Mouse (Mus musculus): Measurements from ENCODE around the gene Golga7b. TPM values are rescaled to one million over a fixed set of nuclear protein-coding genes. Genes with fewer than 3 reads are reported as not detected.

The Golga7b gene
- polyA plus RNA-seq, 1 experiment: not detected

- TF ChIP-seq POLR2A (IDR thresholded peaks at IDR 0.05; ENCODE audit: low read depth, low read length) (no peak), CTCF (IDR thresholded peaks at IDR 0.05; ENCODE audit: extremely low read depth, insufficient read depth, insufficient read length, insufficient replicate concordance) (no peak)
- Histone ChIP-seq H3K27ac (ENCODE audit: insufficient read depth, low read length) (no peak overlapping the region), H3K36me3 (ENCODE audit: control insufficient read depth, insufficient read depth, low read length) (no peaks in the 10 kb centered on the region), H3K4me3 (ENCODE audit: extremely low read depth, insufficient read depth, insufficient read length) (no peak overlapping the region), H3K27me3 (ENCODE audit: control insufficient read depth, insufficient read depth, low read length) (peaks cover 6% of the 10 kb centered on the region), H3K4me1 (ENCODE audit: control insufficient read depth, insufficient read depth, insufficient read length) (peaks cover 2% of the 10 kb centered on the region; the same call in 1 of the 2 replicates)
- no peak for DNase-seq (ENCODE audit: low read depth in 1 of 2, low spot score in 2 of 2)
- WGBS: 63% methylated on average over 5 of the region's 5 CpGs
Observed at GRCm38 (mm10) chr19:42258596-42258995, 11.2 kb downstream of the Golga7b start.

- no peak overlapping the region for H3K27ac ChIP-seq (ENCODE audit: insufficient read depth, low read length)
- no peaks in the 10 kb centered on the region for H3K36me3 ChIP-seq (ENCODE audit: control insufficient read depth, insufficient read depth, low read length)
- no peak overlapping the region for H3K4me3 ChIP-seq (ENCODE audit: extremely low read depth, insufficient read depth, insufficient read length)
- no peak for TF ChIP-seq CTCF (IDR thresholded peaks at IDR 0.05; ENCODE audit: extremely low read depth, insufficient read depth, insufficient read length, insufficient replicate concordance)
- no peak for TF ChIP-seq POLR2A (IDR thresholded peaks at IDR 0.05; ENCODE audit: low read depth, low read length)
- peaks cover 3% of the 10 kb centered on the region for H3K27me3 ChIP-seq (ENCODE audit: control insufficient read depth, insufficient read depth, low read length)
- peaks cover 2% of the 10 kb centered on the region; the same call in 1 of the 2 replicates for H3K4me1 ChIP-seq (ENCODE audit: control insufficient read depth, insufficient read depth, insufficient read length)
- DNase-seq (ENCODE audit: low read depth in 1 of 2, low spot score in 2 of 2): no peak
- WGBS: 38% methylated on average over 8 of the region's 8 CpGs
Observed at GRCm38 (mm10) chr19:42260486-42260885, 13.1 kb downstream of the Golga7b start.

- TF ChIP-seq CTCF (IDR thresholded peaks at IDR 0.05; ENCODE audit: extremely low read depth, insufficient read depth, insufficient read length, insufficient replicate concordance) (no peak), POLR2A (IDR thresholded peaks at IDR 0.05; ENCODE audit: low read depth, low read length) (no peak)
- Histone ChIP-seq H3K27ac (ENCODE audit: insufficient read depth, low read length) (no peak overlapping the region), H3K36me3 (ENCODE audit: control insufficient read depth, insufficient read depth, low read length) (no peaks in the 10 kb centered on the region), H3K4me1 (ENCODE audit: control insufficient read depth, insufficient read depth, insufficient read length) (no peaks in the 10 kb centered on the region), H3K27me3 (ENCODE audit: control insufficient read depth, insufficient read depth, low read length) (no peaks in the 10 kb centered on the region), H3K4me3 (ENCODE audit: extremely low read depth, insufficient read depth, insufficient read length) (no peak overlapping the region)
- WGBS: 62% methylated on average over 3 of the region's 3 CpGs
- DNase-seq (ENCODE audit: low read depth in 1 of 2, low spot score in 2 of 2): no peak
Observed at GRCm38 (mm10) chr19:42263524-42263923, 16.1 kb downstream of the Golga7b start.

- H3K36me3 ChIP-seq (ENCODE audit: control insufficient read depth, insufficient read depth, low read length): no peaks in the 10 kb centered on the region
- no peak overlapping the region for H3K27ac ChIP-seq (ENCODE audit: insufficient read depth, low read length)
- no peaks in the 10 kb centered on the region for H3K4me1 ChIP-seq (ENCODE audit: control insufficient read depth, insufficient read depth, insufficient read length)
- no peak for DNase-seq (ENCODE audit: low read depth in 1 of 2, low spot score in 2 of 2)
- no peak for TF ChIP-seq CTCF (IDR thresholded peaks at IDR 0.05; ENCODE audit: extremely low read depth, insufficient read depth, insufficient read length, insufficient replicate concordance)
- TF ChIP-seq POLR2A (IDR thresholded peaks at IDR 0.05; ENCODE audit: low read depth, low read length): no peak
- no peaks in the 10 kb centered on the region for H3K27me3 ChIP-seq (ENCODE audit: control insufficient read depth, insufficient read depth, low read length)
- 4% methylated on average over 19 of the region's 19 CpGs for WGBS
- H3K4me3 ChIP-seq (ENCODE audit: extremely low read depth, insufficient read depth, insufficient read length): no peak overlapping the region
Observed at GRCm38 (mm10) chr19:42268337-42268736, 21.0 kb downstream of the Golga7b start.

GRCm38 (mm10) chr19:42270119-42270518, 22.7 kb downstream of the Golga7b start:
- no peaks in the 10 kb centered on the region for H3K36me3 ChIP-seq (ENCODE audit: control insufficient read depth, insufficient read depth, low read length)
- no peak for TF ChIP-seq POLR2A (IDR thresholded peaks at IDR 0.05; ENCODE audit: low read depth, low read length)
- no peak for TF ChIP-seq CTCF (IDR thresholded peaks at IDR 0.05; ENCODE audit: extremely low read depth, insufficient read depth, insufficient read length, insufficient replicate concordance)
- no peak for DNase-seq (ENCODE audit: low read depth in 1 of 2, low spot score in 2 of 2)
- no peak overlapping the region for H3K4me3 ChIP-seq (ENCODE audit: extremely low read depth, insufficient read depth, insufficient read length)
- no peaks in the 10 kb centered on the region for H3K4me1 ChIP-seq (ENCODE audit: control insufficient read depth, insufficient read depth, insufficient read length)
- no peaks in the 10 kb centered on the region for H3K27me3 ChIP-seq (ENCODE audit: control insufficient read depth, insufficient read depth, low read length)
- H3K27ac ChIP-seq (ENCODE audit: insufficient read depth, low read length): no peak overlapping the region
- 78% methylated on average over 6 of the region's 6 CpGs for WGBS

GRCm38 (mm10) chr19:42271182-42271581, 23.8 kb downstream of the Golga7b start:
- Histone ChIP-seq H3K4me3 (ENCODE audit: extremely low read depth, insufficient read depth, insufficient read length) (no peak overlapping the region), H3K36me3 (ENCODE audit: control insufficient read depth, insufficient read depth, low read length) (no peaks in the 10 kb centered on the region), H3K4me1 (ENCODE audit: control insufficient read depth, insufficient read depth, insufficient read length) (no peaks in the 10 kb centered on the region), H3K27ac (ENCODE audit: insufficient read depth, low read length) (no peak overlapping the region), H3K27me3 (ENCODE audit: control insufficient read depth, insufficient read depth, low read length) (no peaks in the 10 kb centered on the region)
- TF ChIP-seq POLR2A (IDR thresholded peaks at IDR 0.05; ENCODE audit: low read depth, low read length) (no peak), CTCF (IDR thresholded peaks at IDR 0.05; ENCODE audit: extremely low read depth, insufficient read depth, insufficient read length, insufficient replicate concordance) (no peak)
- 21% methylated on average over 7 of the region's 7 CpGs for WGBS
- no peak for DNase-seq (ENCODE audit: low read depth in 1 of 2, low spot score in 2 of 2)

GRCm38 (mm10) chr19:42272003-42272963, 24.9 kb downstream of the Golga7b start:
- peak; percentile 3 to 36 for DNase-seq (ENCODE audit: low read depth in 1 of 2, low spot score in 2 of 2)
- no peaks in the 10 kb centered on the region for H3K27me3 ChIP-seq (ENCODE audit: control insufficient read depth, insufficient read depth, low read length)
- H3K4me1 ChIP-seq (ENCODE audit: control insufficient read depth, insufficient read depth, insufficient read length): no peaks in the 10 kb centered on the region
- 39% methylated on average over 14 of the region's 14 CpGs for WGBS
- H3K4me3 ChIP-seq (ENCODE audit: extremely low read depth, insufficient read depth, insufficient read length): no peak overlapping the region
- H3K36me3 ChIP-seq (ENCODE audit: control insufficient read depth, insufficient read depth, low read length): no peaks in the 10 kb centered on the region
- no peak overlapping the region for H3K27ac ChIP-seq (ENCODE audit: insufficient read depth, low read length)
- no peak for TF ChIP-seq POLR2A (IDR thresholded peaks at IDR 0.05; ENCODE audit: low read depth, low read length)
- TF ChIP-seq CTCF (IDR thresholded peaks at IDR 0.05; ENCODE audit: extremely low read depth, insufficient read depth, insufficient read length, insufficient replicate concordance): peak; percentile 24; the same call in 1 of the 2 replicates
